Mouse (Mus musculus) lung, adult 2 months (tissue): ENCODE data around the gene Efs.

Source experiments
- CTCF ChIP-seq: fragments of 200-500 bp; IDR thresholded peaks from 2 replicates; pipeline ENCODE4 v1.5.1; 2011; ENCODE audit warnings: mild to moderate bottlenecking, low read length, control low read depth; ENCODE audit not compliant: insufficient read depth
- POLR2A ChIP-seq: fragments of 200-500 bp; IDR thresholded peaks from 2 replicates; pipeline ENCODE4 v1.6.1; 2011; ENCODE audit warnings: low read depth, mild to moderate bottlenecking, control low read depth, low read length, borderline replicate concordance; ENCODE audit errors: extremely low read depth

DNA sequence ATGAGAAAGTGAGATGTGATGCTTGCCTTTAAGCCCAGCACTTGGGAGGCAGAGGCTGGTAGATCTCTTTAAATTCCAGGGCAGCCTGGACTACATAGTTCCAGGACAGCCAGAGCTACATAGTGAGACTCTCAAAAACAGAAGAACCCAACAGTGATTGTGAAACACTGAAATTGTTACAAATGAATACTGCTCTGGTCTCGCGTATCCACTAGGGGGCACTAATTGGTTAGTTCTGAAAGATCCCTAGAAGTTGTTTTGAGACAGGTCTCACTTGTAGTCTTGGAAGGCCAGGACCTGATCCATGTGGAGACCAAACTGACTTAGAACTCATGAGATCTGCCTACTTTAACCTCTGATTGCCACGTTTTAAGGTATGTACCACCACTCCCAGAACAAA is 25.5 kb downstream of the Efs start:
- TF ChIP-seq POLR2A = no peak
- peak; percentile 32; the same call in 1 of the 2 replicates for TF ChIP-seq CTCF
